Mouse (Mus musculus) liver, embryonic 14.5 days (tissue): ENCODE data around the gene Pik3r2.

Source experiments
- CTCF ChIP-seq: IDR thresholded peaks from 2 replicates; pipeline ENCODE4 v1.5.1; 2016; ENCODE audit warnings: antibody characterized with exemption, low read depth, control low read depth
- EP300 ChIP-seq: IDR thresholded peaks from 2 replicates; pipeline ENCODE4 v1.6.1; 2016; ENCODE audit warnings: antibody characterized with exemption, low read depth

- TF ChIP-seq CTCF, result peak; percentile 77
- no peak for TF ChIP-seq EP300
These were observed 18.8 kb downstream of the Pik3r2 start for GRCm38 (mm10) chr8:70757523-70758307.
